Mouse (Mus musculus): ENCODE results near the gene Mettl21e. TPM values are rescaled to one million over a fixed set of nuclear protein-coding genes. Genes with fewer than 3 reads are reported as not detected.
"Not testable (repeated sequence)": the region's sequence is repeated elsewhere in the genome, so short reads cannot be mapped to it uniquely, and the experiment has no call there.

Gene Mettl21e
- not detected in 2 replicates for polyA plus RNA-seq (2016; fragmentation: Nextera tagmentation; extraction: Ambion mirVana)

DNA sequence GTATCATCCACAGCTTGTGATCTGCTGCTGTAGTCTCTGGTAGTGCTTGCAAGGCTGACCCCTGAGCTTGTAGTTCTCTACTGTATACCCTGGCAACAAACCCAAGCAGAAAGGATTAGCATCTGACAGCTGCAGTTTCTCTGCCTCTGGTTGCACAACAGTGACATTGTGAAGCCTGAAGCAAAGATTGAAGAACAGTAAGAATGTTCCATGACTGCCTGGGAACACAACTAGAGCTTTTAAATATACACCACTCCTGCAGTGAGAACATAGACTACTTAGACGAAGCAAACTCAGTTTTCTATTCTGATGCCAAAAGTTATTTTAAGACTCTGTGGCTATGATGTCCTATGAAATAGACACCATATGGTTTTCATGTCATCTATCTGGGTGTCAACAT, at the start of gene Mettl21e:
TSS of gene Mettl21e (minus strand) at position 86 of the 400 bp plus-strand sequence.
- H3K9ac ChIP-seq, result no peak within 1 kb of the TSS
- H3K4me3 ChIP-seq, result no peak within 1 kb of the TSS
- no peak for ATAC-seq (ENCODE audit: low FRiP score, low read depth)

DNA sequence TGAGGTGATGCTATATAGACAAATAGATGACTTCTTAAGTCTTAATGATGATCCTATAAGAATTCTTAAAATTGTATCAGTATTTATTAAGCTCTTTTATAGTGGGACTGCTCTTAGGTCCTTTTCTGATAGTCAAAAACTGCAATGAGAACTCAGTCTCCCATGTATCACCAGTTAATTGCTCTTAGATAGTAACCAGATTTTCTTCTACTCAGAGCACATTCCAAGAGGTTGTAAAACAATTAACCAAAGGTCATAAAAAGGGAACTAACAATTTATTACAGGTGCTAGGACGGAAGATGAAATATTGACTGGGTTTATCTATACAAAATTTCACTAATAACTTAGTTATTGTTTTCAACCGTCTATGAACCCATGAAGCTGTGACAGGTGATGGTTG, 21.7 kb upstream of the Mettl21e start:
- H3K4me3 ChIP-seq, result not testable (repeated sequence)

More for the DNA sequence above, at the start of gene Mettl21e:
- Histone ChIP-seq H3K27ac (no peak within 1 kb of the TSS), H3K36me3 (no peaks in the 10 kb centered on the region), H3K4me2 (replicated peaks) (no peak within 1 kb of the TSS), H3K9me3 (no peaks in the 10 kb centered on the region), H3K4me1 (no peaks in the 10 kb centered on the region), H3K27me3 (replicated peaks) (no peaks in the 10 kb centered on the region)
- 77% methylated on average over 1 of the region's 1 CpGs for WGBS

DNA sequence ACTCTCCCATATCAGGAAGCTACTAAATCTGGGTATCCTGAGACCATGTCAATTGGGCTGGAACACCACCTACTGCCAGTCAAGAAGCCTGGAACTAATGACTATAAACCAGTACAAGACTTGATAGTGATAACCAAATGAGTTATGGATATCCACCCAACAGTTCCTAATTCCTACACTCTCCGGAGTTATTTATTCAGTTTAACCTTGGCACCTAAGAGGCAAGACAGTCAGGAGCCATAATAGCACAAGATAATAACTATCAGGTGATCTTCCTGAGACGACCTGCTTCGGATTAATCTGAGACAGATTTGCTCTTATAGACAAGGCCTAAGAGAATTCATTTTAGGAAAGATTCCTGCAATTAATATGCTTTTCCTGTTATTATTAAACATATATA, 21.2 kb upstream of the Mettl21e start:
- no peaks in the 10 kb centered on the region for H3K9me3 ChIP-seq

More for the DNA sequence above, 21.7 kb upstream of the Mettl21e start:
- H3K27ac ChIP-seq; H3K36me3 ChIP-seq; H3K4me1 ChIP-seq; H3K9ac ChIP-seq; H3K27me3 ChIP-seq (replicated peaks); H3K4me2 ChIP-seq (replicated peaks); H3K9me3 ChIP-seq; ATAC-seq (ENCODE audit: low FRiP score, low read depth): not testable (repeated sequence)
- 58% methylated on average over 2 of the region's 2 CpGs for WGBS

DNA sequence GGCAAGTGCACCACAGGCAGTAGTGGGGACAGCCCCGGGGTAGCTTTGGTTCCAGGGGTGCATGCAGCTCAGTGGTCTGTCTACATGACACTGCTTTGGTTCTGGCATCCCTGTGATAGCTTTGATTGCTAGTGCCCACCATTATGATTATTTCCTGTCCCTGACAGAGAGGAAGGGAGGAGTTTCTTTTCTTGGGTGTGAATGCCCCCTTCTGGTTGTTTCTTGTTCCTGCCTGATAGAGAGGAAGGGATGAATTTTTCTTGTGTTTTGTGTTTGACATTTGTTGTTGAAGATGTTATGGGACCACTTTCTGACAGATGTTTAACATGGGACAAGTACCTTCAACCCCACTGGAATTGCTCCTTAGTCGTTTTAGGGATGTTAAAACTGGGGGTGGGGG, 18.5 kb upstream of the Mettl21e start:
- Histone ChIP-seq H3K9ac (no peak overlapping the region), H3K27ac (no peak overlapping the region), H3K27me3 (replicated peaks) (no peaks in the 10 kb centered on the region), H3K9me3 (no peaks in the 10 kb centered on the region), H3K4me3 (no peak overlapping the region), H3K4me1 (no peaks in the 10 kb centered on the region), H3K4me2 (replicated peaks) (no peak overlapping the region), H3K36me3 (no peaks in the 10 kb centered on the region)
- WGBS, result 83% methylated on average over 2 of the region's 2 CpGs
- no peak for ATAC-seq (ENCODE audit: low FRiP score, low read depth)

More for the DNA sequence above, 21.2 kb upstream of the Mettl21e start:
- Histone ChIP-seq H3K9ac (no peak overlapping the region), H3K27me3 (replicated peaks) (no peaks in the 10 kb centered on the region), H3K4me1 (no peaks in the 10 kb centered on the region), H3K36me3 (no peaks in the 10 kb centered on the region), H3K27ac (no peak overlapping the region), H3K4me3 (no peak overlapping the region), H3K4me2 (replicated peaks) (no peak overlapping the region)
- ATAC-seq (ENCODE audit: low FRiP score, low read depth), result no peak
- 94% methylated on average over 3 of the region's 3 CpGs for WGBS

DNA sequence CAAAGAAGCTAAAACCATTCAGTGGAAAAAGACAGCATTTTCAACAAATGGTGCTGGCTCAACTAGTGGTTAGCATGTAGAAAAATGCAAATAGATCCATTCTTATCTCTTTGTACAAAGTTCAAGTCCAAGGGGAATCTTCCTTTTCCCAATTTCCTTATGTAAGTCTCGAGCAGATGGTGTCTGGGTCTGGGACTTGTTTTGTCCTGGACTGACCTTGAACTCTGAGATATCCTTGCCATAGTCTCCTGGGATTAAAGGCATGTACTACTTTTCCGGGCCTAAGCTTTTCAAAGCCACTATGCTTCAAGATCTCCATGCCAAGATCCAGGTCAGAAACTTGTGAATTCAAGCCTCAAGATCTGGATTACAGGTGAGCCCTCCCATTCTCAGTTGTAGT, 16.6 kb upstream of the Mettl21e start:
- H3K4me3 ChIP-seq, result no peak overlapping the region

DNA sequence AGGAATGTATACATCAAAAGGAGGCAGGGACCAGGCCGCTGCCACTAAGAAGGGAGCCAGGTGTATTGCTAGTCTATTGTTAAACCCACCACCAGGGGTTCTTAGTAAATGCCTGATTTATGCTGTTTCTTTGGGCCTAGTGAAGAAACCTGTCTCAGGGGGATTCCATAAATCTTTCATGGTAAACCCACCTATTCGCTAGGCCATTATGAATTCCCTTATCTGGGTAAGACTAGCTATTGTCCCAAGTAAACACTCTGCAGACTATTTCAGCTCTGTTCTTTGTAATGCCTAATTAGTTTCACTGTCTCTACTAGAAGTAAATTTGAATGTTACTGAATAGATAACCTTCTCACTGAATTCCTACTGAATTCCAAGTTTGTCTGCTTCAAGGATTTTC, 15.8 kb upstream of the Mettl21e start:
- not testable (repeated sequence) for H3K27me3 ChIP-seq (replicated peaks); H3K36me3 ChIP-seq; H3K9me3 ChIP-seq; H3K4me2 ChIP-seq (replicated peaks); H3K9ac ChIP-seq; H3K27ac ChIP-seq; ATAC-seq (ENCODE audit: low FRiP score, low read depth); H3K4me3 ChIP-seq; H3K4me1 ChIP-seq
- WGBS, result 77% methylated on average over 2 of the region's 2 CpGs

More for the DNA sequence above, 16.6 kb upstream of the Mettl21e start:
- ATAC-seq (ENCODE audit: low FRiP score, low read depth), result no peak
- no peaks in the 10 kb centered on the region for H3K27me3 ChIP-seq (replicated peaks)
- WGBS, result 78% methylated on average over 2 of the region's 2 CpGs
- H3K27ac ChIP-seq, result no peak overlapping the region
- no peaks in the 10 kb centered on the region for H3K4me1 ChIP-seq
- H3K9ac ChIP-seq, result no peak overlapping the region
- H3K9me3 ChIP-seq, result no peaks in the 10 kb centered on the region
- no peak overlapping the region for H3K4me2 ChIP-seq (replicated peaks)
- no peaks in the 10 kb centered on the region for H3K36me3 ChIP-seq

DNA sequence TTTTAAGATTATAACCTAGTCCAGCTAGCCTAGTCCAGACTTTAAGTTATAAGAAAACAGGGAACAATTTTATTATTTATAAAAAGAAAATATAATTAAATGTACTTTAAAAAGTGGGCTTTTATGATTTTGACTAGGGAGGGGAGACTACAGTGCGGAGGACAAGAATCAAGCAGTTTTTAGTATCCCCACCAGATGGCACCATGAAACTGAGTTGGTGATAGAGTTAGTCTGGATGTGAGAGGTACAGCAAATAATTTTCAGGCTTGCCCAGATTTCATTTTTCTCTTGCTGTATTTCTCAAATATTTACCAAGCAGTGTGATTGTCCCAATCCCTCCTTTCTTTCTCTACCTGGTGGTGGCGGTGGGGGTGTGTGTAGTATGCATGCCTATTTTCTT, 10.3 kb upstream of the Mettl21e start:
- no peak for ATAC-seq (ENCODE audit: low FRiP score, low read depth)

DNA sequence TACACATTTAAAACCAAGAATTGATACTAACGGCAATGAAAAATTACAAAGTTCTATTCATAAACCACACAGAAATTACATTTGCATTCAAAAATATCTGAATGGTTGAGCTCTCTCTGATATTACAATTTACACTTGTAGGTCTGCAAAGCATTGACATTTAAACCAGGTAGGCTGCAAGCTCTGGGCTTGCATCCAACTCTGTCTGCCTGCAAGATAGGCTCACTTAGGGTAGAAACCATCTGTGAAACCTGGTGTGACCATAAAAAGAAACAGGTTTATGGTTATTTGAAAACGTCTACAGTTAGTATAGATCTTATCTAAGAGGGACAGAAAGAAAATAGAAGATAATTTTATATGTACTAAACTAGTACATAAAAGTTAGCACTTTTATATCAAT, 1.6 kb downstream of the Mettl21e start:
- no peak for ATAC-seq (ENCODE audit: low FRiP score, low read depth)

More for the DNA sequence above, 10.3 kb upstream of the Mettl21e start:
- 54% methylated on average over 2 of the region's 2 CpGs for whole genome bisulfite sequencing
- H3K9me3 ChIP-seq, result no peaks in the 10 kb centered on the region
- H3K4me2 ChIP-seq (replicated peaks), result no peak overlapping the region
- H3K27me3 ChIP-seq (replicated peaks), result no peaks in the 10 kb centered on the region
- H3K4me3 ChIP-seq, result no peak overlapping the region
- H3K27ac ChIP-seq, result no peak overlapping the region
- no peak overlapping the region for H3K9ac ChIP-seq
- no peaks in the 10 kb centered on the region for H3K4me1 ChIP-seq
- H3K36me3 ChIP-seq, result no peaks in the 10 kb centered on the region

DNA sequence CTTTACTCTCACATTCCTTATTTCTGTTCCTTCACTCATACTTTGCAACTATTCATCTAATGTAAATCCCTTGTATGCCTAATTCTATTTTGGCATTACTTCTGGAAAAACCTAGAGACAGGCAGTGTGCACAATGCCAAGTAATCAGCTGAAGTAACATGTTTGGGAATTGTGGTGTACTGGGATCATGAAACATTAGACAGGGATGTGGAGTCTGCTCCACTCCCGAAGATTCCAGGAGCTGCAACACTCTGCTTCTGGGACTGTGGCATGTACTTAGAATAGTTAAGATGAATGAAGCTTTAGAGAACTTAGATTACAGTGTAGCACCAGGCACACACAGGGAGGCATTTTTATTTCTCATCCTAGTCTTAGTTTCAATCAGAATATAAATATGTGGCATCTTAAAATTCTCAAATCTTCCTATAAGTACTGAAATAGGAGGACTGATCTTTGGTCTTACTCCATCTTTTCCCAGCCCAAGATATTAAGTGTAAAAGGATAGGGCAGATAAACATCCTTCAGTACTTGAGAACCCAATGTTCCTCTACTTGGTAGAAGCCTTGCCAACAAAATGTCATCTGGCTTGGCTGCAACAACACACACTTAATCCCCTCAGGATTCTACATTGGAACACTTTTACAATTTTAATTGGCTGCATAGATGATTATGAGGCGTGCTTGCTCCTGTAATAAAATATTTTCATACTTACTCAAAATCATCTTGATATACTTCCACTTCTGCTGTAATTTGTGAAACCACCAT, 2.2 kb downstream of the Mettl21e start:
- Histone ChIP-seq H3K36me3 (no peaks in the 10 kb centered on the region), H3K4me2 (replicated peaks) (no peak overlapping the region), H3K4me3 (no peak overlapping the region), H3K9ac (no peak overlapping the region), H3K27me3 (replicated peaks) (no peaks in the 10 kb centered on the region), H3K9me3 (no peaks in the 10 kb centered on the region), H3K4me1 (no peaks in the 10 kb centered on the region), H3K27ac (no peak overlapping the region)
- 87% methylated on average over 2 of the region's 2 CpGs for WGBS
- no peak for ATAC-seq (ENCODE audit: low FRiP score, low read depth)

More for the DNA sequence above, 1.6 kb downstream of the Mettl21e start:
- no peaks in the 10 kb centered on the region for H3K36me3 ChIP-seq
- no peak overlapping the region for H3K4me3 ChIP-seq
- no peaks in the 10 kb centered on the region for H3K4me1 ChIP-seq
- H3K27me3 ChIP-seq (replicated peaks), result no peaks in the 10 kb centered on the region
- 87% methylated on average over 2 of the region's 2 CpGs for WGBS
- no peaks in the 10 kb centered on the region for H3K9me3 ChIP-seq
- H3K9ac ChIP-seq, result no peak overlapping the region
- no peak overlapping the region for H3K27ac ChIP-seq
- no peak overlapping the region for H3K4me2 ChIP-seq (replicated peaks)

DNA sequence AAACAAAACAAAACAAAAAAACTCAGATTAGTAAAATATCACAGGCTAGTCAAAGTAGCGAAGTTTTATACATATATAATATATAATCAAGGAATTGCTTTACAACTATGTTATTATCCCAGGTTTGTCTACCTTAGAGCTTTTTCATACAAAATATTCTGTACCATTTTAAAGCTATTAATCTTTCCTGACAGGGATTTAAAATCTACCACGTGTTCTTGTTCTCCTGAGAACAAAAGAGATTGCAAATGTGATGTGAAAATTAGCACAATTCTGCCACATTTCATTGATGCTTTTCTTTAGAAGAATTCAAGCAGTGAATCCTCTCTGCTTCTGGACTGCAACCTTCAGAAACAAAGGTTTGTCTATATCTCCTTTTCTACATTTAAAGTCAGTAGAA, 4.3 kb downstream of the Mettl21e start:
- H3K4me1 ChIP-seq, result no peaks in the 10 kb centered on the region
- 55% methylated on average over 2 of the region's 2 CpGs for WGBS

DNA sequence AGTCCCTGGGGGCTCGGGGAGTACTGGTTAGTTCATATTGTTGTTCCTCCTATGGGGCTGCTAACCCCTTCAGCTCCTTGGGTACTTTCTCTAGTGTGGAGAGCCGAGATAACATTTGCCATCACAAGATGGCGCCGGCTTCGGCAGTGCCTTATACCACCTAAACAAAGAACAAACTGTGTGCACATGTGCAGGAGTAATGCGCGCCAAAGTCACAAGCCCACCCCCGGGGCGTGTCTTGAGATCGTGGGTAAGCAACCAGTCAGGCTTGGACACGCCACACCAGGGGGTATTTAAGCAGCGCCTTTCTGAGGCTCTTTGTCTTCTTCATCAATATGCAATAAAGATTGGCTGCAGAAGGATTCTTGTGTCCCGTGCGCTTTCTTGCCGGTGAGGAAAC, 15.9 kb downstream of the Mettl21e start:
- Histone ChIP-seq H3K27ac (no peak overlapping the region), H3K4me1 (no peaks in the 10 kb centered on the region; the same call in 1 of the 2 replicates), H3K36me3 (no peaks in the 10 kb centered on the region), H3K4me2 (replicated peaks) (no peak overlapping the region), H3K9me3 (no peaks in the 10 kb centered on the region), H3K4me3 (no peak overlapping the region), H3K9ac (no peak overlapping the region), H3K27me3 (replicated peaks) (no peaks in the 10 kb centered on the region)
- ATAC-seq (ENCODE audit: low FRiP score, low read depth), result no peak
- WGBS, result 89% methylated on average over 15 of the region's 15 CpGs

More for the DNA sequence above, 4.3 kb downstream of the Mettl21e start:
- Histone ChIP-seq H3K27ac (no peak overlapping the region), H3K36me3 (no peaks in the 10 kb centered on the region), H3K9ac (no peak overlapping the region), H3K4me2 (replicated peaks) (no peak overlapping the region), H3K27me3 (replicated peaks) (no peaks in the 10 kb centered on the region), H3K4me3 (no peak overlapping the region), H3K9me3 (no peaks in the 10 kb centered on the region)
- ATAC-seq (ENCODE audit: low FRiP score, low read depth), result no peak

DNA sequence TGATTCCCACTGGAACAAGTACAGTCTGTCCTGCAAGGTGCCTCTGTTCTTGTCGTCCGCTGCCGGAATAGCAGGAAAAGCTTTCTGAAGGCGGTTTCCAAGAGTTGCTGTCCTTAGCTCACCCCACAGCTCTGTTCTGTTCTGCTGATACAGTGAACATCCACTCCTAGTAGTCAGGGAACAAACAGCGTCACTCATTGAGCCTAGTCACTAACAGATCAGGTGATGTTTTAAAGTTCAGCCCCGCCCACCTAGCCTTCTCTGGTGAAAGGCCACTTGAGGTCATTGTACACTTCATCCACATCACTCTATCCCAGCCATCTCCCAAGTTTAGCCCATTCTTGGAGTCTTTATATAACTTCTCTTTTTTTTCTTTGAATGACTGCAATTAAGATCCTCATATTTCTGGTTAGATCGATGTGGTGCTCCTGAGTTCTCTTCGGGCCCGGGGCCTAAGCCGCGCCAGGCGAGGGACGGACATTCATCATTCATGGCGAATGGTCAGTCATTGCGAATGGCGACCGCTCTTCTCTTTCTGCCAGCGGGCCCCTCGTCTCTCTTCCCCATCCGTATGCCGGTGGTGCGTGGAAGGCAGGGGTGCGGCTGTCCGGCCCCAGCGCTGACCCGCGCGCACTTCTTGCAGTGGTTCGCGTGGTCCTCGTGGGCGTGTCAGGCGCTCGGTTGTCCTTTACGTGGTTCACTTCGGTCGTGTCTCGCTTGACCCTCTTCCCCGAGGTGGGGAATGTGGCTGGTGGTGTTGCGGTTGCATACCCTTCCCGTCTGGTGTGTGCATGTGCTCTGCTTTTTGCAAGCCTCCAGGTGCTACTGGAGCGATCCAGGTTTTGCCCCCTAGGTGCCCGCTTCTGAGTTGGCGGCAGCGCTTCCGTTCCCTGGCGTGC, 20.2 kb downstream of the Mettl21e start:
- Histone ChIP-seq H3K27ac (no peak overlapping the region), H3K4me3 (peak overlapping the region; percentile 43), H3K9me3 (no peaks in the 10 kb centered on the region), H3K36me3 (no peaks in the 10 kb centered on the region), H3K9ac (peak overlapping the region; percentile 49), H3K4me1 (no peaks in the 10 kb centered on the region; the same call in 1 of the 2 replicates), H3K4me2 (replicated peaks) (peak overlapping the region; percentile 89), H3K27me3 (replicated peaks) (no peaks in the 10 kb centered on the region)
- peak; percentile 77 for ATAC-seq (ENCODE audit: low FRiP score, low read depth)
- WGBS, result 15% methylated on average over 47 of the region's 47 CpGs
